Mouse (Mus musculus) ovary, adult 18-20 months (tissue): Measurements from ENCODE around the gene Mast3.

Experiments used
- DNase-seq: peaks from one replicate; pipeline ENCODE4 v3.0.0; 2022; ENCODE audit warnings: low spot score, mixed read lengths

Mast3 gene

GRCm38 (mm10) chr8:70775851-70776495 lies 28.9 kb downstream of the Mast3 start:
- DNase-seq, result no peak

- DNase-seq, result no peak
These were observed 29.6 kb downstream of the Mast3 start for GRCm38 (mm10) chr8:70775227-70775626.

GRCm38 (mm10) chr8:70774740-70775139 lies 30.1 kb downstream of the Mast3 start:
- DNase-seq, result no peak

GRCm38 (mm10) chr8:70773833-70774232 lies 31.0 kb downstream of the Mast3 start:
- peak; percentile 85 for DNase-seq

GRCm38 (mm10) chr8:70773410-70773809 lies 31.4 kb downstream of the Mast3 start:
- no peak for DNase-seq

GRCm38 (mm10) chr8:70772890-70773289 lies 32.0 kb downstream of the Mast3 start:
- no peak for DNase-seq

- DNase-seq, result no peak
These were observed 32.8 kb downstream of the Mast3 start for GRCm38 (mm10) chr8:70772075-70772474.

GRCm38 (mm10) chr8:70771217-70771616 lies 33.6 kb downstream of the Mast3 start:
- no peak for DNase-seq

- no peak for DNase-seq
These were observed 34.1 kb downstream of the Mast3 start for GRCm38 (mm10) chr8:70770748-70771147.

- DNase-seq, result no peak
These were observed 35.0 kb downstream of the Mast3 start for GRCm38 (mm10) chr8:70769858-70770257.

GRCm38 (mm10) chr8:70769359-70769758 lies 35.5 kb downstream of the Mast3 start:
- DNase-seq, result peak; percentile 84

- DNase-seq, result no peak
These were observed 35.9 kb downstream of the Mast3 start for GRCm38 (mm10) chr8:70768956-70769355.

GRCm38 (mm10) chr8:70768231-70768776 lies 36.5 kb downstream of the Mast3 start:
- DNase-seq, result no peak

GRCm38 (mm10) chr8:70767503-70767902 lies 37.4 kb downstream of the Mast3 start:
- DNase-seq, result no peak

- peak; percentile 69 for DNase-seq
These were observed 38.0 kb downstream of the Mast3 start for GRCm38 (mm10) chr8:70766571-70767440.

- DNase-seq, result no peak
These were observed 38.9 kb downstream of the Mast3 start for GRCm38 (mm10) chr8:70765838-70766570.

GRCm38 (mm10) chr8:70765329-70765728 lies 39.5 kb downstream of the Mast3 start:
- DNase-seq, result no peak

- no peak for DNase-seq
These were observed 40.2 kb downstream of the Mast3 start for GRCm38 (mm10) chr8:70764676-70765075.

GRCm38 (mm10) chr8:70764026-70764425 lies 40.8 kb downstream of the Mast3 start:
- DNase-seq, result no peak

- DNase-seq, result no peak
These were observed 41.5 kb downstream of the Mast3 start for GRCm38 (mm10) chr8:70763354-70763753.

GRCm38 (mm10) chr8:70762118-70762517 lies 42.7 kb downstream of the Mast3 start:
- no peak for DNase-seq

GRCm38 (mm10) chr8:70760775-70761406 lies 44.0 kb downstream of the Mast3 start, which contains the start of gene Mpv17l2:
Gene Mpv17l2, minus strand, starts transcription at chr8:70760946.
- DNase-seq, result peak; percentile 97
